Mouse (Mus musculus) heart, adult 9 months (tissue): ENCODE results near the gene Olfr56.
"Not testable (repeated sequence)": the region's sequence is repeated elsewhere in the genome, so short reads cannot be mapped to it uniquely, and the experiment has no call there.

Source experiments
- DNase-seq, 2 experiments: peaks; one replicate each; pipeline ENCODE4 v3.0.0; 2022; ENCODE audit warnings: low spot score in 2 of 2

Gene Olfr56

GRCm38 (mm10) chr11:49051894-49052293, 73.2 kb downstream of the Olfr56 start:
- not testable (repeated sequence) for DNase-seq

GRCm38 (mm10) chr11:49060061-49060460, 81.4 kb downstream of the Olfr56 start:
- DNase-seq: not testable (repeated sequence)

GRCm38 (mm10) chr11:49061865-49062264, 83.2 kb downstream of the Olfr56 start:
- not testable (repeated sequence) for DNase-seq

GRCm38 (mm10) chr11:49063713-49064469, 85.2 kb downstream of the Olfr56 start, which contains the start of gene Tgtp2:
Gene Tgtp2, minus strand, starts transcription at chr11:49064206.
- peak; percentile 44 to 49 for DNase-seq

GRCm38 (mm10) chr11:49068358-49068757, 89.7 kb downstream of the Olfr56 start:
- no peak for DNase-seq

- DNase-seq: peak; percentile 70 to 83
These were observed 97.5 kb downstream of the Olfr56 start, which contains the start of gene Ifi47 for GRCm38 (mm10) chr11:49076001-49076757. Gene Ifi47, plus strand, starts transcription at chr11:49076587.

GRCm38 (mm10) chr11:49077012-49077411, 98.3 kb downstream of the Olfr56 start:
- DNase-seq: no peak

- DNase-seq: no peak
These were observed 100.0 kb downstream of the Olfr56 start for GRCm38 (mm10) chr11:49078719-49079118.

- DNase-seq: no peak
These were observed 101.9 kb downstream of the Olfr56 start for GRCm38 (mm10) chr11:49080636-49081035.

- no peak for DNase-seq
These were observed 102.7 kb downstream of the Olfr56 start for GRCm38 (mm10) chr11:49081356-49081755.

- DNase-seq: no peak
These were observed 103.2 kb downstream of the Olfr56 start for GRCm38 (mm10) chr11:49081886-49082285.

- DNase-seq: no peak
These were observed 104.5 kb downstream of the Olfr56 start for GRCm38 (mm10) chr11:49083146-49083545.

- no peak for DNase-seq
These were observed 105.1 kb downstream of the Olfr56 start for GRCm38 (mm10) chr11:49083808-49084207.

GRCm38 (mm10) chr11:49084385-49084784, 105.7 kb downstream of the Olfr56 start:
- DNase-seq: no peak

GRCm38 (mm10) chr11:49084875-49085274, 106.2 kb downstream of the Olfr56 start:
- DNase-seq: no peak

- no peak for DNase-seq
These were observed 108.2 kb downstream of the Olfr56 start for GRCm38 (mm10) chr11:49086858-49087361.

- DNase-seq: no peak
These were observed 109.3 kb downstream of the Olfr56 start for GRCm38 (mm10) chr11:49087830-49088616.

GRCm38 (mm10) chr11:49088990-49089652, 110.4 kb downstream of the Olfr56 start:
- no peak for DNase-seq

GRCm38 (mm10) chr11:49089735-49090507, 111.2 kb downstream of the Olfr56 start:
- DNase-seq: no peak

- DNase-seq: no peak
These were observed 111.9 kb downstream of the Olfr56 start for GRCm38 (mm10) chr11:49090551-49090950.
